12 mouse cellular contexts compared by ENCODE assay signal in genomic region chr3:113345484-113345883, GRCm38 (mm10). TPM values are rescaled to one million over a fixed set of nuclear protein-coding genes. Genes with fewer than 3 reads are reported as not detected.
"Had no signal": no experiment of that assay in that cellular context is flagged by ENCODE, and none has a peak within 500 bp of the region (broad histone marks: within the 10 kb centered on the region; RNA-seq: fewer than 3 reads in every experiment).

No protein-coding gene starts in this region.

RNA-seq across cellular contexts. Expression of gene Amy2a2, which starts 11.0 kb away (rescaled TPM):
- total RNA-seq: megakaryocyte progenitor cell, adult 5-6 weeks; neutrophil, adult 5-6 weeks had no signal
- polyA plus RNA-seq: lung, adult 2 months; lung, embryonic 15.5 days; lung, postnatal 0 days; macrophage; midbrain, embryonic 13.5 days; midbrain, embryonic 16.5 days; myocyte; neural tube, embryonic 12.5 days; neural tube, embryonic 14.5 days; thymus, postnatal 0 days had no signal

RNA-seq across cellular contexts. Expression of gene Amy2a3, which starts 21.6 kb away (rescaled TPM):
- total RNA-seq: megakaryocyte progenitor cell, adult 5-6 weeks; neutrophil, adult 5-6 weeks had no signal
- polyA plus RNA-seq: lung, adult 2 months; lung, embryonic 15.5 days; lung, postnatal 0 days; macrophage; midbrain, embryonic 13.5 days; midbrain, embryonic 16.5 days; myocyte; neural tube, embryonic 12.5 days; neural tube, embryonic 14.5 days; thymus, postnatal 0 days had no signal

RNA-seq across cellular contexts. Expression of gene Amy2a4, which starts 54.2 kb away (rescaled TPM):
- total RNA-seq: megakaryocyte progenitor cell, adult 5-6 weeks; neutrophil, adult 5-6 weeks had no signal
- polyA plus RNA-seq: lung, adult 2 months; lung, embryonic 15.5 days; lung, postnatal 0 days; macrophage; midbrain, embryonic 13.5 days; midbrain, embryonic 16.5 days; myocyte; neural tube, embryonic 12.5 days; neural tube, embryonic 14.5 days; thymus, postnatal 0 days had no signal
